Mouse (Mus musculus) gastrocnemius, adult 2 months (tissue): Measurements from ENCODE around the gene Atp2b4. TPM values are rescaled to one million over a fixed set of nuclear protein-coding genes. Genes with fewer than 3 reads are reported as not detected.

ENCODE experiments used
- DNase-seq: peaks from one replicate; pipeline ENCODE4 v3.0.0; 2022
- H3K27ac ChIP-seq: fragments of 200-600 bp; 2 replicates; pipeline ENCODE4 v1.8.1; 2022; ENCODE audit warnings: mild to moderate bottlenecking
- H3K4me3 ChIP-seq: fragments of 200-600 bp; 2 replicates; pipeline ENCODE4 v1.8.1; 2022; ENCODE audit warnings: mild to moderate bottlenecking, moderate library complexity
- CTCF ChIP-seq: fragments of 200-600 bp; IDR thresholded peaks from 2 replicates; pipeline ENCODE4 v1.8.1; 2022; ENCODE audit warnings: antibody characterized with exemption, mild to moderate bottlenecking, moderate library complexity
- intact Hi-C: fragments of 180-260 bp; cut with DNase I; formaldehyde crosslinking; loops from one replicate; pipeline ENCODE4 v1.15.1; 2025
- long read RNA-seq, 2 experiments: library from polyadenylated mRNA; stranded (forward); transcript quantifications; one replicate each; pipeline ENCODE4 v2.0.0; 2021
- total RNA-seq, 2 experiments: library from RNA; stranded (reverse); gene quantifications; 2 replicates each; pipeline ENCODE4 v1.2.3; 2021

Gene Atp2b4
- total RNA-seq = 10 to 100 TPM in 1 of 2 experiments, 1 to 10 TPM in 1; 9.0 to 12.0 TPM
- long read RNA-seq, experiment 1, partial matches to known transcripts = 0 of 1 reads
- long read RNA-seq, experiment 1, other reads (novel, unspliced or antisense) = 1 of 1 reads
- long read RNA-seq, experiment 2, partial matches to known transcripts = 0 of 1 reads
- long read RNA-seq, experiment 2, other reads (novel, unspliced or antisense) = 1 of 1 reads

DNA sequence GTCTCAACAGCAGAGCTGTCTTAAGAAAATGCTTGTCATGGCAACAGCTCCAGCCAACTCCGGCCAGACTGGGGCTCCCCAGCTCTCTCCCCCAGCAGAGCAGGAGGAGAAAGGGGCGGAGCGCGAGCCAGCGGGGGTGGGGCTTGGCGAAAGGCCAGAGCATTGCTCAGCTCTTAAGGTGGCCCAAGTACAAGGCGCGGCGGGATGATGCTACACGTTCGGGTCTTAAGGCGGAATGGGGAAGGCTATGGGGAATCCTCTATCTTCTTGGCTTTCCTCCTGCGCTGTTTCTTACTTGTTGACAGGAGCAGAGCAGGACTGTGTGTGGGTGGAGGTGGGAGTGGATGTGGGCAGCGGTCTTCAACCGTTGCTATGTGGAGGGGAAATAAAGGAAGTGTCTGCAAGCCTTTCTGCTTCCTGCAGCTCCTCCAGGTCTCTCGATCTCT is at the start of gene Atp2b4:
Gene Atp2b4 (minus strand): TSS at position 94 of the 446 bp plus-strand sequence.
- DNase-seq = peak; percentile 97
- Histone ChIP-seq H3K4me3 (peak within 1 kb of the TSS; percentile 87), H3K27ac (peak within 1 kb of the TSS; percentile 81)
- intact Hi-C loops = loop anchor here (2.0 kb wide), 1 partner anchor 92 kb away; no protein-coding TSS in a partner anchor
- TF ChIP-seq CTCF = no peak

DNA sequence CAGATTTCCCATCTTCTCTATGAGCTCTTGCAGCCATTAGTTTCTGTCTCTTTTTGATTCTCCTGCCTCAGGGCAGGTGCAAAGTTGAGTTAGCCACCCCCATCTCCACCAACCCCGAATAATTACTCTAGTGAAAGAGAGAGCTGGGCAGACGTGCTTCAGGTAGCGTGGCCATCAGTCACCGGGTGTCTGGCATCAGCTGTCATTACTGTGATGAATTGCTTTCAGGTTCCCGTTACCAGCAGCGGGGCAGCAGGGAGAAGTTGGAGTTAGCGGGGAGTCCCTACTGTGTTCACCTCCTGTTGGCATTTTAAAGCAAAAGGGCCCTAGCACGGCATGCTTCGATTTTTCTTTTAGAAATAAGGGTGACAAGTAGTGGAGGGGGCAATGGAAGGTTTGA is 43.9 kb upstream of the Atp2b4 start:
- H3K4me3 ChIP-seq = no peak overlapping the region
- intact Hi-C loops = no loop called here
- no peak for DNase-seq

DNA sequence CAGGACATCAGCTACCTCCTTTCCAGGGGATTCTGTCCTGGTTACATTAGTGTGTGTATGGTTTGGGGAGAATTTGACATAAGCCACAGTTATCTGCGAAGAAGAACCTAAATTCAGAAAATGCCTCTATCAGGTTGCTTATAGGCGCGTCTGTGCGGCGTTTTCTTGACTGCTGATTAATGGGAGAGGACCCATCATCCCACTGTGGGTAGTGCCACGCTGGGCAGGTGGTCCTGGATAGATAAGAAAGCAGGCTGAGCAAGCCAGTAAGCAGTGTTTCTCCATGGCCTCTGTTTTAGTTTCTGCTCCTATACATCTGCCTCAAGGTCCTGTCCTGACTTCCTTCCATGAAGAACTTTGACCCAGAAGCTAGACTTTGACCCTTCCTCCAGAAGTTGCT is 43.1 kb upstream of the Atp2b4 start:
- DNase-seq = no peak
- no peak overlapping the region for H3K27ac ChIP-seq
- no peak for TF ChIP-seq CTCF
- H3K4me3 ChIP-seq = no peak overlapping the region
- intact Hi-C loops = no loop called here

More for the DNA sequence above, 43.9 kb upstream of the Atp2b4 start:
- no peak for TF ChIP-seq CTCF
- H3K27ac ChIP-seq = no peak overlapping the region

DNA sequence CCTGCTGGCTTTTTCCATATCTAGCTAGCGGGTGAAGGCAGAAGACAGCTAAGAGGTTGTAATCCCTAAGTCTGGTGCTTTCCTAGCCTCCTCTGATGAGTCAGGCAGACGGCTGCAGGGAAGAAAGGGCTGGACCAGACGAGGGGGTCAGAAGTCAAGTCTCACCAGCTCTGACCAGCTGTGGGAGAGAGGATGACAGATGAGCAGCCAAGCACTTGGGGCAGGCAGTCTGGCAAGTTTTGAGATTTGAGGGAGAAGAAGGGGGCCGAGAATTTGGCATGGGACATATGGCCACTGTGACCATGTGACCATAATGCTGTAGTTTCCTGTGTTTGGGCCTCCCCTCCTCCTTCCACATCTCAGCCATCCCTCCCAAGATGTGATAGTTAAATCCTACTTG is 42.5 kb upstream of the Atp2b4 start:
- TF ChIP-seq CTCF = no peak
- Histone ChIP-seq H3K4me3 (no peak overlapping the region), H3K27ac (no peak overlapping the region)
- no peak for DNase-seq
- intact Hi-C loops = no loop called here

DNA sequence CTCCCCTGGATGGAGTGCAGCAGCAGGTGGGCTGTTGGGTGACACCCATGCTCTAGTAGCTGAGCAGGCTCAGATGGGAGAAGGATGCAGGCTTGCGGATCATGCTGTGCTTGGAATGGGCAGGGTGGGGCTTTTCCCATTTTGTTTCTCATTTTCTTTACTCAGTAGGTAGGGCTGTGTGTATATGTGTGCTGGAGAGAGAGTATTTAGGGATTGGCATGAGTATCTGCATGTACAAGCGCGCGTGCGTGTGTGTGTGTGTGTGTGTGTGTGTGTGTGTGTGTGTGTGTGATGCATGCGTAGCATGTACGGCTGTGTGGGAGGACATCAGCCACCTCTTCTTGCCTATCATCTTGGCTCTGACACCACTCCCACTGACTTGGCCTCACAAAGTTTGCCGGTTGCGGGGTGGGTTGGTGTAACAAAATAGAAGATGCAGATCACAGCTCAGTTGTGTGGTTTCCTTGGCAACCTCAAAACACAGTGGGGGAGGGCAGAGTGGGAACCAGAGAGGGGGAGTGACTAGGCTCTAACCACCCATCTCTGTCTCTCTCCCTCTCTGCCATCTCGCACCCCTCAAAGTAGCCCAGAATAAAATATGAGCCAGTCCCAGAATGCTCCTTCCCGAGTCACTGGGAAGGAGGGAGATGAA is 41.4 kb upstream of the Atp2b4 start:
- intact Hi-C loops = no loop called here
- no peak for TF ChIP-seq CTCF
- DNase-seq = no peak
- no peak overlapping the region for H3K27ac ChIP-seq
- no peak overlapping the region for H3K4me3 ChIP-seq

DNA sequence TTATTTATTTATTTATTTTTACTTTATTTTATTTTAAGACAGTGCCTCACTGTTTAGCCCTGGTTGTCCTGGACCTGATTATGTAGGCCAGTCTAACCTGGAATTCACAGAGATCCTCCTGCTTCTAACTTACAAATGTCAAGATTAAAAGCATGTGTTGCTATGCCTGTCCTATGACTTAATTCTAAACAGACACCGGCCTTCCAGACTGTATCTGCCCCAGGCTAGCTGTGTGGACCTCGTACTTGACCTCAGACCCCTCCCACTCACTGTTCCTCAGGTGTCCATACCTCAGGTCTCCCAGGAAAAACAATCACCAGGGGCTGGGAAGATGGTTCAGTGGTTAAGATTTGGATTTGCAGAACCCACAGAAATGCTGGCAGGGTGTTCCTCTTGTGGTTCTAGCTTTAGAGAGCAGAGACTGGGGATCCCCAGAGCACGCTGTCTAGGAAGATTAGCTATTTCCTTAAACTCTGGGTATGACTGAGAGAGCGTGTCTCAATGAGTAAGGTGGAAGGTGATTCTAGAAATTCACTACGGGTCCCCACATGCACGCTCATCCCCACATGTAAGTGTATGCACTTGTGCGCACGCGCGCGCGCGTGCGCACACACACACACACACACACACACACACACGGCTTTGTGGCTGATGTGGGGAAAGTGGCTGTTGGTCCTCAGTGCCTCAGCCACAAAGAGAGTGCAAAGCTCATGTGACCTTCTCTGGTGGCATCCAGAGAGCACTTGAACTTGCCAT is 40.5 kb upstream of the Atp2b4 start:
- no peak for TF ChIP-seq CTCF
- intact Hi-C loops = no loop called here
- Histone ChIP-seq H3K27ac (no peak overlapping the region), H3K4me3 (no peak overlapping the region)
- no peak for DNase-seq

DNA sequence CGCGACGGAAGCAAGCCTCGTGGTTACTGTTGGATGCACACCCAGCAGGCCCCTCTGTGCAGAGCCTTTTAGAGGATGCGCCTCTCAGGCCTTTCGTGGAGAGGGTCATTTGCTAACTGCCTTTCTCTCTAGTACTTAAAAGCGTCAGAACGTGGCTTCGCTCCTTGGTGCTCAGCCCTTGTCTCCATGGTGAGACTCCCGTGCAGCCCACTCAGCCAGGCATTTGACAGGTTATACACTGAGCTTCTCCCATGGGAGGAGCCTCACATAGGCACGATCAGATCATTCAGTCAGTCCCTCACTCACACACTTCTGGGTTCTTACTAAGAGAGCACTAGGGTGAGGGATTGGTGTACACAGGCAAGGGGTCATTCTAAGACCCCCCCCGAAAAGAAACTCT is 39.7 kb upstream of the Atp2b4 start:
- TF ChIP-seq CTCF = no peak
- Histone ChIP-seq H3K4me3 (no peak overlapping the region), H3K27ac (no peak overlapping the region)
- intact Hi-C loops = no loop called here
- DNase-seq = no peak

DNA sequence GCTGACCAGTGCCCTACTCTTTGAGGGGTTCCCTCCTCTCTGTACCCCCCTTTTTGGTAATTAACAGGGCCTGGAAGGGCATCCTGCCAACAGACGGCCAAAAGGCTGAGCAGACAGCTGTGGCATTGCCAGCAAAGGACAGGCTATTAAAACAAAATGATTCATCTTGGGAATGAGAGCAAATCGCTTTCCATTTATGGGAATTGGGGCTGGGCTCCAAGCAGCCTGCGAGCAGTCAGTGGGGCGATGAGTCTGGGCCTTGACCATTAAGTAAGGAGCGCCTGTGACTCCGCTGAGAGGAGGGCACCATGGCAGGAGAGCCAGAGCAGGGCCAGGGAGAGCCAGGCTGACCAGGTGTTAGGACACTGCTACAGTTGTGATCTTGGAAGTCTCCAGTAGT is 33.5 kb upstream of the Atp2b4 start:
- H3K27ac ChIP-seq = no peak overlapping the region
- no peak for TF ChIP-seq CTCF
- intact Hi-C loops = no loop called here
- peak; percentile 74 for DNase-seq
- no peak overlapping the region for H3K4me3 ChIP-seq

DNA sequence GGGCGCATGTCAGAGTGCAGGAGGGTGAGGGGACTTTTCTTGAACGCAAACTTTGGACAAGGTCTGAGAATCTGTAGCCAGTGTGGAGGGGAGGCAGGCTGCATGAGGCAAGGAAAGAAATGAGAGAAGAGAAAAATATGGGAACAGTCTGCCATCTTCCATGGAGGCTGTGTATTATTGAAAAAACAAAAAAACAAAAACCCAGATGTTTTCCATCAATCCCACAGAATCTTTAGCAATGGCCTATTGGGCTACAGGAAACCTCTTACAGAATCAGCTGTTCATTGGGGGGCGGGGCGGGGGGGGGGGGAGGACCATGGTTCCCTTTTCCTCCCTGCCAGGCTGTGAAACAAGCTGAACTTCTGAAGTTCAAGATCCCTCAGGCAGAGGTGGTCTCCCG is 31.9 kb upstream of the Atp2b4 start:
- TF ChIP-seq CTCF = no peak
- DNase-seq = no peak
- intact Hi-C loops = no loop called here
- no peak overlapping the region for H3K27ac ChIP-seq
- no peak overlapping the region for H3K4me3 ChIP-seq

DNA sequence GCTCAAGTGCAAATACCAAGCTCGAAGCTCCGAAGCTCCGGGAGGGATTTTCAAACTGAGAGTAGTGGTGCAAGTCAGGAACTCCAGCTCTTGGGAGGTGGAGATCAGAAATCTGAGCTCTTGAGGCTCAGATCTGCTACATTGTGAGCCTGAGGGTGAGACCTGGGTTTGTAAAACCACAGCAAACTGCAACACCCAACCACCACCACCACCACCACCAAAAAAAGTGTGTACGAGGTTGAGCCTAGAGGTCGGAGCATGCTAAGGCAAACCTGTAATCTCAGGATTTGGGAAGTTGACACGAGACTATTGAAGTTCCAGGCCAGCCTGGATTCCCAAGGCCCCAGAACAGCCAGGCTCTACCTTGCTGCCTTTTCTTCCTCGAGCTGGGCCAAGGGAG is 25.4 kb upstream of the Atp2b4 start:
- TF ChIP-seq CTCF = no peak
- no peak overlapping the region for H3K4me3 ChIP-seq
- intact Hi-C loops = no loop called here

DNA sequence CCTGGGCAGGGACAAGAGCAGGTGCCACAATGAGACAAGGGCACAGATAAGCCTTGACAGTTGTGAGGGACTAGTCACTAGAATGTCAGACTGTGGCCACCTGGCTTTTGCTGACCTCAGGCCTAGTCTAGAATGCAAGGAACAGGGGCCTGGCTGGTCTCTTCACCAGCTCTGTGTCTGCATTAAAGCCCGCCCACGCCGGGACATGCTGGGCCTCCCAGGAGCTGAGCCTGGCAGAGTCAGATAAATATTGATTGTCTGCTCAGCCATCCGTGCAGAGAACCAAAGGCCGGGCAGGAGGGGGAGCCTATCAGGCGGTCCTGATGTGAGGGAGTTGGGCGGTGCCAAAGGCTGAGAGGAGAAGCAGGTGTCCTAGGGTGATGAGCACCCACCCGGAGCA is 24.7 kb upstream of the Atp2b4 start:
- H3K4me3 ChIP-seq = no peak overlapping the region
- no peak for DNase-seq
- no peak for TF ChIP-seq CTCF
- no peak overlapping the region for H3K27ac ChIP-seq
- intact Hi-C loops = no loop called here

More for the DNA sequence above, 25.4 kb upstream of the Atp2b4 start:
- DNase-seq = no peak
- no peak overlapping the region for H3K27ac ChIP-seq

DNA sequence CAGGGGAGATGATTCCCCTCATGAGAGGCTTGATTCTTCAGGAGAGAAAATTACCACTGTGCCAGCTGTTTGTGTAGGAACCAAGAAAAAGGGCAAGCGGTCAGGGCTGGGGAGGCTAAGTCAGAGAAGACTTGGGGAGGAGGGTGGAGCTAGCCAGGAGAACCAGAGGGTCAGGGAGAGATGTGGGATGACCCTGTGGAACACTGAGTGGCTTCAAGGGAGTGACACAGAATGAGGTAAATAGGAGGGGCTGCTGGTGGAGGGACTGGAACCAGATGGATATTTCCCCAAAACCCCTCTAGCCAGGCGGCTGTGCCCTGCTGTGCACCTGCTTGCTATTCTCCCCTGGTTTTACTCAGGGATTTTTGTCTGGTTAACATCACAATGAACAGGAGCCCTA is 24.3 kb upstream of the Atp2b4 start:
- intact Hi-C loops = no loop called here
- no peak for DNase-seq
- no peak overlapping the region for H3K27ac ChIP-seq
- H3K4me3 ChIP-seq = no peak overlapping the region
- TF ChIP-seq CTCF = no peak

DNA sequence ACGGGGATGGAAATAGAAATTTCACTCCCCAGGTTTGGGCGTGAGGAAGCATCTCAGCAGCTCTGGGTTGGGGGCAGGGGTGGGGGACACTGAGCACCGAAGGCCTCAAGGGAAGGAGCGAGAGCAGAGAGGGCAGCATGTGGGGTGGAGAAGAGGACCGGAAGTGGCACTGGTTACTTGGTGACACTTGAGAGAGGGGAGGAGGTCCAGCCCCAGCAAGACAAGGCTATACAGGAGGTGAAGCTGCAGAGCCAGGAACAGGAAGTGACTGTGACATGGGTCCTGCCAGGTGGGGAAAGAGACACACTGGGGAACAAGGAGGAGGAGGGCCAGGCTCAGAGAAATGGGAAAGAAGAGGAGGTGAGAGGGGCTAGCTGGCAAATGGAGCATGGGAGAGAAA is 20.3 kb upstream of the Atp2b4 start:
- intact Hi-C loops = no loop called here
- H3K27ac ChIP-seq = no peak overlapping the region
- H3K4me3 ChIP-seq = no peak overlapping the region
- no peak for TF ChIP-seq CTCF
- no peak for DNase-seq

DNA sequence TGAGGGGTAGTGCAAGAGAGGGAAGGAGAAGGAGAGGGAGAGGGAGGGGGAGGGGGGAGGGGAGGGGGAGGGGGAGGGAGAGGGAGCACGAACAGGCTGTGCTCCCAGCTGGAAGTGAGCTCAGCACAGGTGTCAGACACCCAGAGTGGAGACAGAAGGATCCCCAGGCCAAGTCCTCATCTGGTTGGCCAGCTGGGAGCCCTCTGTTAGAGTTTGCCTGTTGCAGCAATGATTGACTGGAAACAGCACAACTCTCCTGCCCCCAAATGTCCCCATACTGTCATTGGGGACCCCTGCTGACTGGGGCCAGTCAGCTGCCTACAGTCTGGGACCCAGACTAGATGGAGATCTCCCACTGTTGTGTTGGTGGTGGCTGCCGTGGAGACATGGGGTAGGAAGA is 19.3 kb upstream of the Atp2b4 start:
- no peak overlapping the region for H3K4me3 ChIP-seq
- TF ChIP-seq CTCF = no peak
- DNase-seq = no peak
- H3K27ac ChIP-seq = no peak overlapping the region
- intact Hi-C loops = no loop called here
